Mouse (Mus musculus): ENCODE data around the gene Tmem184a. TPM values are rescaled to one million over a fixed set of nuclear protein-coding genes. Genes with fewer than 3 reads are reported as not detected.

Tmem184a gene
- polyA plus RNA-seq, 1 experiment from 2014 or later: 2.6 TPM

Small RNA genes within 50 kb of the gene (microRNA-seq; reads per million reads assigned to microRNA genes)
- gene Mir7037 (ENCODE audit: borderline number of aligned reads): not detected

Other genes starting within 250 kb of the Tmem184a start
- 2.4 and 3.8 TPM in 2 replicates for gene Micall2, start 83.6 kb downstream of the Tmem184a start, polyA plus RNA-seq (2014; fragmentation: Nextera tagmentation; extraction: Ambion mirVana)
- 21.4 and 26.4 TPM in 2 replicates for gene Ints1, start 44.2 kb downstream of the Tmem184a start, polyA plus RNA-seq (2014; fragmentation: Nextera tagmentation; extraction: Ambion mirVana)
- 13.5 and 19.1 TPM in 2 replicates for gene Mafk, start 28.4 kb downstream of the Tmem184a start, polyA plus RNA-seq (2014; fragmentation: Nextera tagmentation; extraction: Ambion mirVana)
- gene Gm26938, start 6.5 kb upstream of the Tmem184a start, polyA plus RNA-seq (2014; fragmentation: Nextera tagmentation; extraction: Ambion mirVana): not detected in 2 replicates
- gene Psmg3, start 7.0 kb upstream of the Tmem184a start, polyA plus RNA-seq (2014; fragmentation: Nextera tagmentation; extraction: Ambion mirVana): 49.6 and 50.1 TPM in 2 replicates
- 0.13 TPM in 1 of 2 replicates, not detected in the other for gene Elfn1, start 88.0 kb upstream of the Tmem184a start, polyA plus RNA-seq (2014; fragmentation: Nextera tagmentation; extraction: Ambion mirVana)